Mouse (Mus musculus) heart, postnatal 0 days (tissue): ENCODE measurements around the gene Grin2c.

Experiments
- CTCF ChIP-seq: IDR thresholded peaks from 2 replicates; pipeline ENCODE4 v1.5.1; 2016; ENCODE audit warnings: antibody characterized with exemption, control low read depth, low read depth
- EP300 ChIP-seq: IDR thresholded peaks from 2 replicates; pipeline ENCODE4 v1.6.1; 2016; ENCODE audit warnings: antibody characterized with exemption, low read depth

DNA sequence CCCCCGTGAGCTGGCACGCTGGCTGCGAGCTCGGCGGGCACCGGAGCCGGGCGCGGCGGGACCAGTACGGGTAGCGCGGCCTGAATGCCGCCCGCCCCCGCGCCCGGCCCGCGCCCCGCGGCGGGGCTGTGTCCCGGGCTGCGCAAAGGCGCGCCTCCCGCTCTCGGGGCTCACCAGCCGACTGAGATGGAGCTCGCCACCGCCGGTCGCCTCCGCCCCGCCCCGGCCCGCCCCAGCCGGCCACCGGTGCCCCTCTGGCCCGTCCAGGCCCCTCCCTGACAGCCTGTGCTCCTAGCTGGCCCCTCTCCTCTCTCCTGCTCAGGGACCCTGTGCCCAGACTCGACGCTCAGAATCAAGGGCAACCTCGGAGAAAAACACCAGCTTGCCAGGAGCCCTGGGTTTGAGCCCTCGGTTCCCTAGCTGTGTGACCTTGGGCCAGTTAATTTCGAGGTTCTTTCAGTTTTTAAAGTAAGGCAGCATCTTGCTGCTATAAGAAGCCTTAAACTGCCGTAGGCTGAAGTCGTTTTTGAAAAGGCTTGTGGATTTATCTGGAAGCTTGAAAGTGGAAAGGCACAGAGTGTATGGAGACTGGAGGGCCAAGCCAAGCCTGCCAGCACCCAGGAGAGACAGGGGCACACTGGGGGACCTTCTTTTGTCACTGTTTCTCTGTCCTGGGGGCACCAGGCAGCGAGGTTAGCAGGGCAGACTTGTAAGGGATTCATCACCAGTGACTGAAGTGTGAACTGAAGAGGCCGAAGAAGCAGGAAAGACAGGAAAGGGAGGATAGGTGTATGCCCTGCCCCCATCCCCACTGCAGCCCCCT, at the start of gene Grin2c:
- TF ChIP-seq EP300 (no peak), CTCF (no peak)
